Mouse (Mus musculus): ENCODE results near the gene Lpcat1. TPM values are rescaled to one million over a fixed set of nuclear protein-coding genes. Genes with fewer than 3 reads are reported as not detected.

Lpcat1 gene
- total RNA-seq (2021), result 1 to 10 TPM; 3.5 to 3.6 TPM
- long read RNA-seq, experiment 1, partial matches to known transcripts, result 1 of 4 reads
- long read RNA-seq, experiment 1, other reads (novel, unspliced or antisense), result 0 of 4 reads
- long read RNA-seq, experiment 2, transcript Lpcat1-201 (14 exons, 3,675 nt), result major isoform, 7 of 7 reads
- long read RNA-seq, experiment 2, partial matches to known transcripts, result 0 of 7 reads
- long read RNA-seq, experiment 2, other reads (novel, unspliced or antisense), result 0 of 7 reads

GRCm38 (mm10) chr13:73467034-73467420 lies at the start of gene Lpcat1:
Lpcat1 (plus strand) TSS chr13:73467197.
- Histone ChIP-seq H3K27ac (peak within 1 kb of the TSS; percentile 87), H3K4me3 (peak within 1 kb of the TSS; percentile 84)
- no peak for TF ChIP-seq CTCF (IDR thresholded peaks at IDR 0.05)
- DNase-seq, result peak; percentile 92
- intact Hi-C loops (cut with DNase I), result no loop called here

DNA sequence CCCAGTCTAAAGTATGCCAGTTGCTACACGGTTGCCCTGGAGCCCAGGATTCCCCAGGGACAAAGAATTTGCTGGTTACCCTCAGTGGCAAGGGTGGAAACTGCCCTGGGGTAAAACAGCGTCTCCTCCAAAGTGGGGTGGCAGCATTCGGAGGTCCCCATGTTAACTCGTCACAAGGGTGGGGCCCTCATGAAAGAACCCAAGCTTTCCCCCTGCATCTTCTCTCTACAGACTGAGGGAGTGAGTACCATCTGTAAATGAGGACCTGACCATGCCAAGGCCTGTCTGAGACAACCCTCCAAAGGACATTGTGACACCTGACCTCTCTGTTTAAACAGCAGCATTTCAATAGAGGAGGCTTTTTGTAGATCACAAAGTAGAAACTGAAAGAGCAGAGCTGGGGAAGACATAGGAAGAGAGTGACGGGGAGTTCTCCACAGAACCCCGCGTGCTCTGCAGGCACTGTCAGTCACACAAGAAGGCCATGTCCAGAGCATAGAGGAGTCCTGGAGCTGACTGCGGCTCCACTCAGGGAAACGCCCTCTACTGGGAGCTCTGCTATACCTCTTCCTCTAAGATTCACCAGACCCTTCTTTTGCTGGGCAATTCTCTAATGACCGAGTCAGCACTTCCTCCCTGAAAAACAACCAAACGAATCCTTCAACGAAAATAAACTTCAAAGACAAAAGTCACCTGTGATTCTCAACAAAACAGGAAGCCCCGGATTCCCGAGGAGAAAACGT lies 49.3 kb upstream of the Lpcat1 start:
- Histone ChIP-seq H3K27ac (no peak overlapping the region), H3K4me3 (peak overlapping the region; percentile 40)
- peak; percentile 53 for TF ChIP-seq CTCF (IDR thresholded peaks at IDR 0.05)
- intact Hi-C loops (cut with DNase I), result no loop called here
- peak; percentile 35 for DNase-seq

DNA sequence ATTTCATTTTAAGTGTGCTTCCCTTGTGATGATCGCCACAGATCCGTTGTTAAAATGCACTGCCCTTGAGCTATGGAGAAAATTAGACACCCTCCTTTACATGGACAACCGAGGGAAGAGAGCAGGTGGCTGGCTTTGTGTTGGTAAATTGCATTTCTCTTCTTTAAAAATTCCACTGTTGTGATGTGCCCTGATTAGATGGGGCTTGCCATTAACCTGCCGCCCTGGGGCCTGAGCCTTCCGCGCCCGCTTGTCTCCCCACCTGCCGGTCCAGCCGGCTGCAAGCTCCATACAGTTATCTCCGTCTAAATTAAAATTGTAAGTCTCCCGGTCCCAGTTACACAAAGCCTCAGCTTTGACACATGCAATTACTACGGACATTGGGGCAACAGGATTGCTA lies 48.7 kb upstream of the Lpcat1 start:
- intact Hi-C loops (cut with DNase I), result no loop called here
- DNase-seq, result no peak
- Histone ChIP-seq H3K4me3 (peak overlapping the region; percentile 40), H3K27ac (no peak overlapping the region)
- TF ChIP-seq CTCF (IDR thresholded peaks at IDR 0.05), result no peak

GRCm38 (mm10) chr13:73419244-73419643 lies 47.8 kb upstream of the Lpcat1 start:
- DNase-seq, result no peak
- TF ChIP-seq CTCF (IDR thresholded peaks at IDR 0.05), result no peak
- no peak overlapping the region for H3K27ac ChIP-seq
- intact Hi-C loops (cut with DNase I), result no loop called here
- H3K4me3 ChIP-seq, result no peak overlapping the region

DNA sequence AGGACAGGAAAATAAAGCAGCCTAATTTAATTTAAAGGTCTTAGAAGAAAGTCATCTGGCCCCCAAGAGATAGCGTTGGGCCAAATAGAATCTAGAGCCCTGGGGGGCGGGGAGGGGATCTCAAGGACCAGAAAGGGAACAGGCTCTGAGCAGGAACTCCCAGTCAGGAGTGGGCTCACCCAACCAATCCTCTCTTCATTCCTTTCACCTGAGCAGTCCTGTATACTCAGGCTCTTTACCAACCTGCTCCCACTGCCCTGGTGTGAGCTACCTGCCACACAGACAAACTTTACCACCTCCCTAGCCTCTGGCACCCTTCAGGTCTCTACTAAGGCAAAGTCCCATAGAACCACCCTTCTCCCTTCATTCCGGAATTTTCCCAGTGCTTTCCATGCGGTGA lies 44.0 kb upstream of the Lpcat1 start:
- intact Hi-C loops (cut with DNase I), result loop anchor here (10.0 kb wide), 1 partner anchor 182 kb away; the partner anchor contains the start of gene Clptm1l
- no peak for DNase-seq
- H3K4me3 ChIP-seq, result no peak overlapping the region
- no peak for TF ChIP-seq CTCF (IDR thresholded peaks at IDR 0.05)
- H3K27ac ChIP-seq, result no peak overlapping the region

- DNase-seq, result no peak
- Histone ChIP-seq H3K27ac (no peak overlapping the region), H3K4me3 (no peak overlapping the region)
- intact Hi-C loops (cut with DNase I), result loop anchor here (10.0 kb wide), 1 partner anchor 180 kb away; the partner anchor contains the start of gene Clptm1l
- no peak for TF ChIP-seq CTCF (IDR thresholded peaks at IDR 0.05)
Measured at GRCm38 (mm10) chr13:73425035-73425434, 42.0 kb upstream of the Lpcat1 start.

DNA sequence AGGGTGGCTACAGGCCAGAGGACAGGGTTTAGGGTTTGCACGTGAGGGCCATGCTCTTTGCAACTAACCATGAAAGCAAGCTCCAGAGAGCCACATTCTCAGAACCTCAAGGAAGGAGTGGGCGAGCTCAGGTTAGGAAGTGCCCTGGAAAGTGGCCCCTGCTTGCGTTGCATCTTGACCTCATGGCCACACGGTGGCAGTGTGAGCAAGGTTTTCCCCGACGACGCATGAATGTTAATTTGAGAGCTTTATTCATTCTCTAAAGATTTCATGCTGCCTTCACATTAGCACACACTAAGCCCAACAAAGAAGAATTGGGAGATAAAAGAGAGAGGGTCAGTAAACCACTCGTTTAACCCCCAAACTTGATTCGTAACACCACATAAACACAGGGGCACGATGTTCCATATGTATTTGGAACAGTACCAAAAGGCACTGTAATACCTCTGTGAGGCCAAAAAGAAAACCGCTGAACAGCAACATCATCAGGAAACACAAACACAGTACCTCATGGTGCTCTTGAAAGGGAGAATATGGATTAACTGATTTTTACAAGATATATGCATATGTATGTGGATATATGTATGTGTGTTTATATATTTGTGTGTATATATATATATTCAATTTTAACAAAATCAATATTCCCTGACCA lies 41.0 kb upstream of the Lpcat1 start:
- intact Hi-C loops (cut with DNase I), result loop anchor here (1.0 to 10.0 kb wide), 2 partner anchors 79 to 179 kb away; partner anchors contain the start of gene Clptm1l
- TF ChIP-seq CTCF (IDR thresholded peaks at IDR 0.05), result peak; percentile 95

GRCm38 (mm10) chr13:73426587-73426986 lies 40.4 kb upstream of the Lpcat1 start:
- TF ChIP-seq CTCF (IDR thresholded peaks at IDR 0.05), result no peak
- DNase-seq, result no peak
- Histone ChIP-seq H3K27ac (no peak overlapping the region), H3K4me3 (no peak overlapping the region)
- intact Hi-C loops (cut with DNase I), result loop anchor here (1.0 to 10.0 kb wide), 2 partner anchors 79 to 178 kb away; partner anchors contain the start of gene Clptm1l

More for the DNA sequence above, 41.0 kb upstream of the Lpcat1 start:
- DNase-seq, result peak; percentile 71
- Histone ChIP-seq H3K4me3 (peak overlapping the region; percentile 42), H3K27ac (no peak overlapping the region)

GRCm38 (mm10) chr13:73429605-73430321 lies 37.2 kb upstream of the Lpcat1 start:
- intact Hi-C loops (cut with DNase I), result loop anchor here (10.0 kb wide), 1 partner anchor 175 kb away; the partner anchor contains the start of gene Clptm1l
- peak overlapping the region; percentile 38; the same call in 1 of the 2 replicates for H3K27ac ChIP-seq
- DNase-seq, result no peak
- no peak overlapping the region for H3K4me3 ChIP-seq
- no peak for TF ChIP-seq CTCF (IDR thresholded peaks at IDR 0.05)

DNA sequence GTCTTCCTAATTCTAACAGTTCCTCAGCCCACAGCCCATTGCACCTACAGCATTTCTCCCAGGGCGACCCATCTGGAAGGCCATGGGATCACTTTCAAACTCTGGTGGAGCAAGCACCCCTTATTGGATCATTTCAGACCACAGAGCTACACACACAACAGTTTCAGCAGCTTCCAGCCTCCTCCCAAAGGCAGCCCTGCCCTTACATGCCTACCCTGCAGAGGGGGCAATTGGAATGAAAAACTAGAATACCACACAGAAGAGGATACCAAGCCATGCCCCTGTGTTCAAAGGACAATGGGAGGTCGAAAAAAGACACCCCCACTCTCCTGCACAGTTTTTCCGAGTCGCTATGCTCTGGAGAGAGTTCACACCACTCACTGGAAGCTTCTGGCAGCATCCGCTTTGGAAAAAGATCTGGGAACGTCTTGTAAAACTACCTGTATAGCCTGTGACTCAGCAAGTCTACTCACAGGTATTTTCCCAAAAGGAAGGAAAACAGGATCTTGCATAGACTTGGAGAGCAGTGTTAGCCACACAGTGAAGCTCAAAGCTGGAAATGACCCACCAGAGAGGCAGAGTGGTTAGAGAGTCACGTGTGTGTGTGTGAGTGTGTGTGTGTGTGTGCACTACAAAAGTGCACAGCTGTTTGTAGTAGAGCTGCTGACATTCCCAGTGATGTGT lies 34.4 kb upstream of the Lpcat1 start:
- peak; percentile 23; the same call in 1 of the 2 replicates for TF ChIP-seq CTCF (IDR thresholded peaks at IDR 0.05)
- Histone ChIP-seq H3K4me3 (no peak overlapping the region), H3K27ac (no peak overlapping the region)
- DNase-seq, result no peak
- intact Hi-C loops (cut with DNase I), result no loop called here

DNA sequence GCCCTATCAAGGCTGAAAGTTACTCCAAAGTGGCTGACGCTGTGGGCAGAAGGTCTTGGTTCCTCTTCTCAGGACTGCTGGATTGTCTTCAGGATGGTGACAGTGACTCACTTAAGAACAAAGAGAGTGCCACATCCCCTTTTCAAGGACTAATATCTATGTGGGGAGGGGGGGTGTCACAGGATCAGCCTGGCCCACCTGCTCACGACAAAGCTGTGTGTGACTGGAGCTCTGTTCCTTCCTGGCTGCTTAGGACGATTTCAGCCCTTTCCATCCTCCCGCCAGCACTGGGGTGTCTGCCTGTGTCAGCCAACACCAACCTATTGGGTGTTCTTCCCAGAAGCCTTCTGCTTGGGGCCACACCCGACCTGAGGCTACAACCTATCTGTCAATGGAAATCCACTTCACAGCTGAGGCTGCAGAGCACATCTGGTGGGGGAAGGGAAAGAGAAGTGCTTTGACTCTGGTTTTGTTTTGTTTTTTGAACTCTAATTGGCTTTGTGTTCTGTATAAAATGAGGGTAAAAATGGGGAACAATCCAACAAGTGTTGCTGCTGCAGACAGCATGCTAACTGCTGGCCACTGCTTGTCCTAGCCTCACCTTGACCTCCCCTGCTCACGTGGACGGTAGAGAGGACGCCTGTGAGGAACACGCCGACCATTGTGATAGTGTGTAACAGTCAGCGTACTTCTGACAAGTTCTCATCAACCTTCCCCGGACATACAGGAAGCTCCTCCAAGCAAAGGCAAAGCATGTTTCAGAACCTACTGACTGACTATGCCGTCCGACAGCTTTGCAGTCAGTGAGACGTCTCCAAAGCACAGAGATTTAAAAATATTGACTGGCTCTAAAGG lies 33.1 kb upstream of the Lpcat1 start:
- TF ChIP-seq CTCF (IDR thresholded peaks at IDR 0.05), result no peak
- Histone ChIP-seq H3K27ac (no peak overlapping the region), H3K4me3 (no peak overlapping the region)
- intact Hi-C loops (cut with DNase I), result no loop called here
- no peak for DNase-seq
